Mouse (Mus musculus) CH12.LX (cell line): ENCODE measurements at regions not wholly inside any gene's neighbourhood (a gene's known extent, or its start where the extent isn't known, plus 50 kb on each side); places are given as distances from the start of the nearest gene placed in this dataset.

Source experiments
- DNase-seq: peaks from one replicate; pipeline ENCODE4 v3.0.0-alpha.2; 2013; ENCODE audit errors: extremely low read depth
- H3K27ac ChIP-seq: 2 replicates; pipeline ENCODE4 v1.5.1; 2012; ENCODE audit warnings: low read depth, mild to moderate bottlenecking, control low read depth, moderate library complexity; ENCODE audit not compliant: insufficient read depth
- H3K27me3 ChIP-seq: replicated peaks from 2 replicates; pipeline ENCODE3; 2012; ENCODE audit warnings: inconsistent platforms
- H3K36me3 ChIP-seq, 2 experiments: replicated peaks in 1 of 2; 2 replicates each; pipeline versions ENCODE3 to v1.6.1; 2012; ENCODE audit warnings: inconsistent platforms in 1 of 2, low read length in 1 of 2, mild to moderate bottlenecking in 1 of 2, mixed read lengths in 1 of 2, moderate library complexity in 1 of 2; ENCODE audit not compliant: control insufficient read depth in 1 of 2, insufficient read depth in 1 of 2
- H3K4me1 ChIP-seq, 2 experiments: 2 replicates each; pipeline ENCODE4 v1.6.1; 2012; ENCODE audit warnings: inconsistent platforms in 1 of 2, moderate library complexity in 1 of 2; ENCODE audit not compliant: insufficient read depth in 2 of 2, control insufficient read depth in 1 of 2
- H3K4me2 ChIP-seq: 2 replicates; pipeline ENCODE4 v1.6.1; 2012; ENCODE audit warnings: low read depth, mild to moderate bottlenecking, control low read depth; ENCODE audit not compliant: poor library complexity, insufficient read depth, severe bottlenecking
- H3K4me3 ChIP-seq, 3 experiments: fragments of 150-350 bp in 1 of 3; sonication (generic) in 1 of 3; replicated peaks in 1 of 3; 2 replicates each; pipeline versions ENCODE3 to v1.5.1; 2011 to 2012; ENCODE audit warnings: low read depth in 2 of 3, low read length in 2 of 3, mild to moderate bottlenecking in 2 of 3, moderate library complexity in 2 of 3, control low read depth in 1 of 3, improper control_type of control experiment in 1 of 3, inconsistent platforms in 1 of 3, mixed read lengths in 1 of 3; ENCODE audit not compliant: poor library complexity in 1 of 3
- H3K79me2 ChIP-seq: replicated peaks from 2 replicates; pipeline ENCODE4 v1.6.1; 2012; ENCODE audit warnings: mild to moderate bottlenecking, moderate library complexity; ENCODE audit not compliant: control insufficient read depth, poor library complexity, insufficient read depth, severe bottlenecking; ENCODE audit errors: extremely low read depth
- H3K9ac ChIP-seq: 2 replicates; pipeline ENCODE4 v1.6.1; 2012; ENCODE audit warnings: low read depth, mild to moderate bottlenecking, control low read depth, moderate library complexity; ENCODE audit not compliant: insufficient read depth
- H3K9me3 ChIP-seq: replicated peaks from 2 replicates; pipeline ENCODE3; 2012; ENCODE audit warnings: low read length, inconsistent platforms, mixed read lengths
- CHD1 ChIP-seq: IDR thresholded peaks from 2 replicates; pipeline ENCODE4 v1.6.1; 2012; ENCODE audit warnings: low read depth, low read length, improper control_type of control experiment, inconsistent platforms
- CHD2 ChIP-seq: IDR thresholded peaks from 2 replicates; pipeline ENCODE4 v1.6.1; 2011; ENCODE audit warnings: low read length, improper control_type of control experiment
- CTCF ChIP-seq, 2 experiments: IDR thresholded peaks in 1 of 2; conservative IDR thresholded peaks in 1 of 2; 2 replicates each; pipeline ENCODE4 v1.5.1; 2011 to 2012; ENCODE audit warnings: low read depth in 2 of 2, low read length in 2 of 2, improper control_type of control experiment in 1 of 2, inconsistent platforms in 1 of 2, mild to moderate bottlenecking in 1 of 2, moderate library complexity in 1 of 2
- E2F4 ChIP-seq: IDR thresholded peaks from 2 replicates; pipeline ENCODE4 v1.6.1; 2011; ENCODE audit warnings: low read depth, low read length, improper control_type of control experiment; ENCODE audit not compliant: insufficient replicate concordance
- ELF1 ChIP-seq: IDR thresholded peaks from 2 replicates; pipeline ENCODE4 v1.6.1; 2014; ENCODE audit warnings: low read depth, mild to moderate bottlenecking, inconsistent platforms, low read length, improper control_type of control experiment
- ETS1 ChIP-seq: conservative IDR thresholded peaks from 2 replicates; pipeline ENCODE4 v1.6.1; 2012; ENCODE audit warnings: low read depth, mild to moderate bottlenecking, inconsistent platforms, low read length, improper control_type of control experiment, moderate library complexity
- GABPA ChIP-seq: IDR thresholded peaks from 2 replicates; pipeline ENCODE4 v1.6.1; 2012; ENCODE audit warnings: low read depth, low read length, improper control_type of control experiment, inconsistent platforms; ENCODE audit not compliant: insufficient replicate concordance
- HCFC1 ChIP-seq: IDR thresholded peaks from 2 replicates; pipeline ENCODE4 v1.6.1; 2012; ENCODE audit warnings: low read depth, mild to moderate bottlenecking, inconsistent platforms, low read length, improper control_type of control experiment
- IRF4 ChIP-seq: IDR thresholded peaks from 2 replicates; pipeline ENCODE4 v1.6.1; 2014; ENCODE audit warnings: low read depth, mild to moderate bottlenecking, inconsistent platforms, low read length, improper control_type of control experiment
- JUND ChIP-seq: conservative IDR thresholded peaks from 2 replicates; pipeline ENCODE4 v1.6.1; 2011; ENCODE audit warnings: low read depth, low read length, improper control_type of control experiment
- KAT2A ChIP-seq: IDR thresholded peaks from 2 replicates; pipeline ENCODE4 v1.6.1; 2012; ENCODE audit warnings: low read length, improper control_type of control experiment, inconsistent platforms; ENCODE audit not compliant: insufficient replicate concordance
- MAZ ChIP-seq: IDR thresholded peaks from 2 replicates; pipeline ENCODE4 v1.6.1; 2012; ENCODE audit warnings: low read depth, mild to moderate bottlenecking, inconsistent platforms, low read length, improper control_type of control experiment, moderate library complexity
- MEF2A ChIP-seq: IDR thresholded peaks from 2 replicates; pipeline ENCODE4 v1.6.1; 2014; ENCODE audit warnings: low read depth, mild to moderate bottlenecking, inconsistent platforms, low read length, improper control_type of control experiment, borderline replicate concordance
- MXI1 ChIP-seq: IDR thresholded peaks from 2 replicates; pipeline ENCODE4 v1.6.1; 2011; ENCODE audit warnings: mild to moderate bottlenecking, low read depth, low read length, improper control_type of control experiment
- MYC ChIP-seq: IDR thresholded peaks from 2 replicates; pipeline ENCODE4 v1.6.1; 2011; ENCODE audit warnings: low read depth, mild to moderate bottlenecking, improper control_type of control experiment, low read length
- NRF1 ChIP-seq: IDR thresholded peaks from 2 replicates; pipeline ENCODE4 v1.6.1; 2014; ENCODE audit warnings: low read depth, mild to moderate bottlenecking, inconsistent platforms, low read length, improper control_type of control experiment, moderate library complexity
- PAX5 ChIP-seq: IDR thresholded peaks from 2 replicates; pipeline ENCODE4 v1.6.1; 2012; ENCODE audit warnings: low read length, inconsistent platforms, mixed read lengths
- RCOR1 ChIP-seq: conservative IDR thresholded peaks from 2 replicates; pipeline ENCODE4 v1.6.1; 2012; ENCODE audit warnings: low read depth, mild to moderate bottlenecking, inconsistent platforms, low read length, improper control_type of control experiment
- SMC3 ChIP-seq: IDR thresholded peaks from 2 replicates; pipeline ENCODE4 v1.6.1; 2011; ENCODE audit warnings: low read depth, low read length, improper control_type of control experiment
- TCF12 ChIP-seq: IDR thresholded peaks from 2 replicates; pipeline ENCODE4 v1.6.1; 2014; ENCODE audit warnings: low read depth, mild to moderate bottlenecking, inconsistent platforms, low read length, improper control_type of control experiment
- UBTF ChIP-seq: IDR thresholded peaks from 2 replicates; pipeline ENCODE4 v1.6.1; 2012; ENCODE audit warnings: low read depth, mild to moderate bottlenecking, inconsistent platforms, low read length, improper control_type of control experiment, moderate library complexity
- USF2 ChIP-seq: conservative IDR thresholded peaks from 2 replicates; pipeline ENCODE4 v1.6.1; 2011; ENCODE audit warnings: low read depth, low read length, improper control_type of control experiment
- ZMIZ1 ChIP-seq: IDR thresholded peaks from 2 replicates; pipeline ENCODE4 v1.6.1; 2012; ENCODE audit warnings: low read depth, mild to moderate bottlenecking, inconsistent platforms, low read length, improper control_type of control experiment
- dilution Hi-C: fragments of 300-500 bp; cut with MboI; formaldehyde crosslinking; loops from 2 replicates; pipeline ENCODE4 v1.14.3; 2020; ENCODE audit warnings: low sequenced_read_pairs; ENCODE audit not compliant: extremely low pct_unique_long_range_greater_than_20kb, extremely low pct_ligation_motif_present
- in situ Hi-C: fragments of 300-500 bp; cut with MboI; formaldehyde crosslinking; loops from 3 replicates; pipeline ENCODE4 v1.14.3; 2019; ENCODE audit warnings: low sequenced_read_pairs, low pct_ligation_motif_present, low pct_unique_long_range_greater_than_20kb, mixed read lengths

GRCm38 (mm10) chr4:71517921-71518404 lies 239.8 kb downstream of the Gm11232 start:
- H3K36me3 ChIP-seq: no peaks in the 10 kb centered on the region
- H3K79me2 ChIP-seq: no peaks in the 10 kb centered on the region
- in situ Hi-C loops (no loop called here), dilution Hi-C loops (no loop called here)
- no peaks in the 10 kb centered on the region for H3K4me1 ChIP-seq
- H3K27ac ChIP-seq: no peak overlapping the region
- DNase-seq: no peak
- no peaks in the 10 kb centered on the region for H3K27me3 ChIP-seq
- TF ChIP-seq JUND (no peak), ZMIZ1 (no peak), MAZ (no peak), PAX5 (no peak), ETS1 (no peak), KAT2A (no peak), HCFC1 (no peak), NRF1 (no peak), CHD2 (no peak), CTCF (conservative IDR thresholded peaks at IDR 0.05 in 1 of 2, IDR thresholded peaks at IDR 0.05 in 1 of 2; ENCODE audit: low read depth in 2 of 2, low read length in 2 of 2) (no peak), E2F4 (no peak), MXI1 (no peak), SMC3 (no peak), USF2 (no peak)
- H3K4me3 ChIP-seq: no peak overlapping the region
- no peak overlapping the region for H3K9ac ChIP-seq
- no peak overlapping the region for H3K4me2 ChIP-seq
- H3K9me3 ChIP-seq: peaks cover 31% of the 10 kb centered on the region

- H3K36me3 ChIP-seq: no peaks in the 10 kb centered on the region
- no peaks in the 10 kb centered on the region for H3K27me3 ChIP-seq
- TF ChIP-seq TCF12 (no peak), MAZ (no peak), MEF2A (no peak), SMC3 (no peak), IRF4 (no peak), MYC (no peak), GABPA (no peak), E2F4 (no peak), UBTF (no peak), CHD1 (no peak), ELF1 (no peak), RCOR1 (no peak), KAT2A (no peak), ETS1 (no peak)
- TF ChIP-seq, all 38 proteins: peak for 0
- H3K79me2 ChIP-seq: no peaks in the 10 kb centered on the region
- no peak for DNase-seq
- H3K4me1 ChIP-seq: no peaks in the 10 kb centered on the region
- H3K9ac ChIP-seq: no peak overlapping the region
- H3K4me2 ChIP-seq: no peak overlapping the region
- H3K9me3 ChIP-seq: peaks cover 24% of the 10 kb centered on the region
- no peak overlapping the region for H3K27ac ChIP-seq
- in situ Hi-C loops (no loop called here), dilution Hi-C loops (no loop called here)
- H3K4me3 ChIP-seq: no peak overlapping the region
Measured at GRCm38 (mm10) chr4:71506911-71507310, 250.9 kb downstream of the Gm11232 start.
